Mouse (Mus musculus) intestine, postnatal 0 days (tissue): ENCODE results near the gene Capn15. TPM values are rescaled to one million over a fixed set of nuclear protein-coding genes. Genes with fewer than 3 reads are reported as not detected.

Experiments used
- ATAC-seq: fragments of 200-750 bp; cut with Nextera tagmentation; 2 replicates; pipeline ENCODE4 v1.8.0; 2017; ENCODE audit warnings: mild to moderate bottlenecking, moderate TSS enrichment, moderate library complexity
- H3K27ac ChIP-seq: fragments of 300-500 bp; sonication (generic); 2 replicates; pipeline ENCODE4 v1.5.1; 2014; ENCODE audit warnings: mild to moderate bottlenecking, low read depth, low read length, moderate library complexity
- H3K27me3 ChIP-seq: fragments of 300-500 bp; sonication (generic); replicated peaks from 2 replicates; pipeline ENCODE4 v1.6.1; 2014; ENCODE audit warnings: low read length, mixed read lengths; ENCODE audit not compliant: control insufficient read depth, insufficient read depth
- H3K36me3 ChIP-seq: fragments of 300-500 bp; sonication (generic); 2 replicates; pipeline ENCODE4 v1.6.1; 2014; ENCODE audit warnings: mild to moderate bottlenecking, moderate library complexity; ENCODE audit not compliant: control insufficient read depth, insufficient read depth
- H3K4me1 ChIP-seq: fragments of 300-500 bp; sonication (generic); replicated peaks from 2 replicates; pipeline ENCODE4 v1.6.1; 2014; ENCODE audit warnings: antibody characterized with exemption, low read length, mixed read lengths; ENCODE audit not compliant: control insufficient read depth, insufficient read depth
- H3K4me2 ChIP-seq: fragments of 300-500 bp; sonication (generic); replicated peaks from 2 replicates; pipeline ENCODE4 v1.6.1; 2014; ENCODE audit warnings: low read depth, mild to moderate bottlenecking, moderate library complexity
- H3K4me3 ChIP-seq: fragments of 300-500 bp; sonication (generic); 2 replicates; pipeline ENCODE4 v1.5.1; 2014; ENCODE audit warnings: low read depth, low read length
- H3K9ac ChIP-seq: fragments of 300-500 bp; sonication (generic); 2 replicates; pipeline ENCODE4 v1.6.1; 2014; ENCODE audit warnings: mild to moderate bottlenecking, low read depth, low read length
- H3K9me3 ChIP-seq: fragments of 300-500 bp; sonication (generic); 2 replicates; pipeline ENCODE4 v1.6.1; 2016; ENCODE audit warnings: mixed run types; ENCODE audit not compliant: control insufficient read depth
- CTCF ChIP-seq: sonication (generic); IDR thresholded peaks from 2 replicates; pipeline ENCODE4 v1.5.1; 2016; ENCODE audit warnings: low read depth, mild to moderate bottlenecking, control low read depth, antibody characterized with exemption, moderate library complexity
- WGBS: fragments of 180-500 bp; shearing (Covaris S2); extraction: QIAGEN DNeasy Blood & Tissue Kit; methylation state at CpG from one replicate; pipeline ENCODE4 v1.1.7; 2014; 5-methylcytosine and 5-hydroxymethylcytosine counted together
- polyA plus RNA-seq: library from polyadenylated mRNA; unstranded; fragments of >200 nt; fragmentation: Nextera tagmentation; extraction: Ambion mirVana; gene quantifications from 2 replicates; pipeline ENCODE4 v1.2.1, GENCODE M21; 2015

Capn15 gene
- polyA plus RNA-seq, 1 experiment from 2014 or later, result 29.5 TPM

- Histone ChIP-seq H3K27me3 (no peaks in the 10 kb centered on the region), H3K4me2 (no peak overlapping the region), H3K9ac (0 out of 2 replicates have a peak overlapping the region, but pooled peaks have one; percentile 3), H3K4me1 (peaks cover 8% of the 10 kb centered on the region; the same call in 1 of the 2 replicates), H3K9me3 (no peaks in the 10 kb centered on the region), H3K4me3 (no peak overlapping the region), H3K36me3 (peaks cover 22% of the 10 kb centered on the region; the same call in 1 of the 2 replicates), H3K27ac (peak overlapping the region; percentile 93; the same call in 1 of the 2 replicates)
- ATAC-seq, result no peak
- no peak for TF ChIP-seq CTCF
- 56% methylated on average over 10 of the region's 10 CpGs for WGBS
These were observed 20.3 kb upstream of the Capn15 start for GRCm38 (mm10) chr17:26005731-26006450.

DNA sequence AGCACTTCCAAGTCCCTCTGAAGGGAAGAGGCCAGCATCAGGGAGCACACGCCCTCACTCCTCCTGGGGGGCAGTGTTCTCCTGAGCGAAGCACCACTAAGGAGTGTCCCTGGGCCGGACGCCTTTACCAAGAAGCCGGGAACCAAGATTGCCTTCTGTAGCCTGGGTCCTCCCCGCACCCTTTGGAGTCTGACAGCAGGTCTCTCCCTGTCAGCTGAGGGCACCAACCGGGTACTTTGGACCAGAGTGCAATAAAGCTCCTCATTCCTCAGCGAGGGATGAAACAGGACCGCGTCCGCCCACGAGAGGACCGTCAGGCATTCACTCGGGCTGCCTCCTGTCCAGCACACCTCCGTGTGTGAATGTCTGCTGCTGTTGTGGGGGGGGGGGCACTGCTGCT lies 19.1 kb upstream of the Capn15 start:
- 45% methylated on average over 15 of the region's 15 CpGs for WGBS
- H3K4me2 ChIP-seq, result peak overlapping the region; percentile 60
- peak; percentile 87 for ATAC-seq

DNA sequence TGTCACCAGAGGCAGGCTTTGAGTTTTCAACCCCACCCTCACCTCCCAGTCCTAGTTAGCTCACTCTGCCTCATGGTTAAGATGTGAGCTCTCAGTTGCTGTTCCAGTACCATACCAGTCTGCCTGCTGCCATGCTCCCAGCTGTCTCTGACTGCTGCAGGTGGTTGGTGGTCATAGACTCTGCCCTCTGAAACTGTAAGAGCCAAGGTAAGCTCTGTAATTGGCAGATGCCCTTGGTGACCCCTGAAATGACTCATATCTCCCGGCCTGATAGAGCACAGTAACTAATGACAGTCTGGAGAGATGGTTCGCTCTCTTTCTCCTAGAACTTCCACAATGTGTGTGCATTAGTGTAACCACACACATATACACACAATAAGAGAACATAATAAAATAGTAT lies 18.3 kb upstream of the Capn15 start:
- no peaks in the 10 kb centered on the region for H3K9me3 ChIP-seq
- peaks cover 16% of the 10 kb centered on the region; the same call in 1 of the 2 replicates for H3K36me3 ChIP-seq
- H3K27ac ChIP-seq, result peak overlapping the region; percentile 93
- H3K9ac ChIP-seq, result peak overlapping the region; percentile 42; the same call in 1 of the 2 replicates
- H3K4me2 ChIP-seq, result peak overlapping the region; percentile 60
- H3K4me3 ChIP-seq, result no peak overlapping the region
- peaks cover 8% of the 10 kb centered on the region; the same call in 1 of the 2 replicates for H3K4me1 ChIP-seq
- no peak for TF ChIP-seq CTCF
- H3K27me3 ChIP-seq, result no peaks in the 10 kb centered on the region
- ATAC-seq, result peak; percentile 52
- 55% methylated on average over 2 of the region's 2 CpGs for WGBS

More for the DNA sequence above, 19.1 kb upstream of the Capn15 start:
- no peaks in the 10 kb centered on the region for H3K9me3 ChIP-seq
- H3K27ac ChIP-seq, result peak overlapping the region; percentile 93
- H3K4me1 ChIP-seq, result peaks cover 8% of the 10 kb centered on the region; the same call in 1 of the 2 replicates
- peaks cover 17% of the 10 kb centered on the region; the same call in 1 of the 2 replicates for H3K36me3 ChIP-seq
- peak overlapping the region; percentile 42; the same call in 1 of the 2 replicates for H3K9ac ChIP-seq
- H3K4me3 ChIP-seq, result peak overlapping the region; percentile 22
- no peaks in the 10 kb centered on the region for H3K27me3 ChIP-seq
- no peak; the same call in 1 of the 2 replicates for TF ChIP-seq CTCF

GRCm38 (mm10) chr17:25998425-25998824 lies 12.8 kb upstream of the Capn15 start:
- peaks cover 22% of the 10 kb centered on the region for H3K36me3 ChIP-seq
- ATAC-seq, result no peak
- no peaks in the 10 kb centered on the region for H3K4me1 ChIP-seq
- no peak overlapping the region for H3K27ac ChIP-seq
- H3K9me3 ChIP-seq, result no peaks in the 10 kb centered on the region
- 79% methylated on average over 11 of the region's 11 CpGs for WGBS
- no peaks in the 10 kb centered on the region for H3K27me3 ChIP-seq
- H3K4me3 ChIP-seq, result no peak overlapping the region
- H3K4me2 ChIP-seq, result no peak overlapping the region
- H3K9ac ChIP-seq, result no peak overlapping the region
- TF ChIP-seq CTCF, result no peak

DNA sequence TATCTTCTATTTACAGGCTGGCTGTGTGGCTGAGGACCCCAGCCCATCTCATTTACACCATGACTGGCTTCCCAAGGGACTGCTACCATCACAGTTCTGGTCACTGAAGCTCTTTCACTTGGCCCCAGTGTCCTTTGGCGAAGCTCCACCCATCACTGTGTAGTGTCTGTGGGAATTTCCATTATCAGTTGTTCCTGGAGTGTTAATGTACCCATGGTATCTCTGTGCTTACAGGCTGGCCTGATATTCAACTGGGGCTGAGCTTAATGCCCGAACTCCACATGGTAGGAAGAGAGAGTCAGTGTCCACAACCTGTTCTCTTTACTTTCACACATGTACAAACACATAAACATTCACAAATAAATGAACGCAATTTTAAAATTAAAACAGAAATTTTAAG lies 7.9 kb upstream of the Capn15 start:
- Histone ChIP-seq H3K4me3 (no peak overlapping the region), H3K9me3 (no peaks in the 10 kb centered on the region), H3K36me3 (peaks cover 61% of the 10 kb centered on the region), H3K27me3 (no peaks in the 10 kb centered on the region), H3K4me1 (no peaks in the 10 kb centered on the region), H3K9ac (no peak overlapping the region), H3K27ac (no peak overlapping the region), H3K4me2 (no peak overlapping the region)
- no peak for ATAC-seq
- WGBS, result 86% methylated on average over 3 of the region's 3 CpGs
- TF ChIP-seq CTCF, result no peak

DNA sequence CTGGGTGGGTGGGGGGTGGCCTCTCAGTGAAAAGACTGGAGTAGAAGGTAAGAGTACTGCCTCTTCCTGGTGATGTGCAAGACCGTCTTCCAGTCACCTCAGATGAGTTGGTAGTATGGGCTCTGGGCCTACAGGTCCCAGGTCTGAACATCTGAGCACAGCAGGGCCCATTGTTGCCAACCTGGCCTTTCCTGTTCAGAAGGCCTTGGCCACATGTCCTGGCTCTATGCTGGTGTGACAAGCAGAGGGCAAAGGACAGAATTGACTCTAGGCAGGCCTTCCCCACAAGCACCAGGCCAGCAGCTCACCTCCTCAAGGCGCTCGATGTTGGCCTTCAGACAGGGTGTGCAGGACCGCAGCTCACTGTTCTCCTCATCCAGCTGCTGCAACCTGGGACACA lies 6.7 kb upstream of the Capn15 start:
- no peak for ATAC-seq
- Histone ChIP-seq H3K27me3 (no peaks in the 10 kb centered on the region), H3K4me1 (no peaks in the 10 kb centered on the region), H3K36me3 (peaks cover 58% of the 10 kb centered on the region), H3K9me3 (no peaks in the 10 kb centered on the region), H3K27ac (no peak overlapping the region), H3K4me2 (no peak overlapping the region), H3K4me3 (no peak overlapping the region), H3K9ac (no peak overlapping the region)
- 87% methylated on average over 4 of the region's 4 CpGs for WGBS
- no peak for TF ChIP-seq CTCF
